Mouse (Mus musculus) yolk sac, embryonic 10.5 days (tissue): Measurements from ENCODE around the gene Cfap61.

Experiments used
- DNase-seq: peaks from one replicate; pipeline ENCODE4 v3.0.0-alpha.2; 2017; ENCODE audit warnings: low spot score

Gene Cfap61

DNA sequence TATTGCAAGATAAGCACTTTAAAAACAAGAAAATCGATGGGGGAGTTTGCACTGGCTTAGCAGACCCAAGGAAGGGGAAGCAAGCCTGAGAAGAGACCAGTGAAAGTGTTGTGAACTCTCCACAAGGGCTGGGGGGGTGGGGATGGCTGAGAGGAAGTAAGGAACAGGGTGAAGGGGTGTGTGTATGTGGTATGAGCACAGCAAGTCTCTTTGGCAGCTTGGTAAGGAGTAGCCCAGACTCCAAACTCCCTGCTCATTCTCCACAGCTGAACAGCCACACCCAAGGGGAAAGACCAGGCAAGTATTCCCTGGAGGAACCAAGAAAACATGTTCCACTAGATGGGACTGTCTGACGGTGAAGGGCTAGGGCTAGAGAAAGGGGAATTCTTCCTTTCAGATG, 76.2 kb downstream of the Cfap61 start:
- no peak for DNase-seq

DNA sequence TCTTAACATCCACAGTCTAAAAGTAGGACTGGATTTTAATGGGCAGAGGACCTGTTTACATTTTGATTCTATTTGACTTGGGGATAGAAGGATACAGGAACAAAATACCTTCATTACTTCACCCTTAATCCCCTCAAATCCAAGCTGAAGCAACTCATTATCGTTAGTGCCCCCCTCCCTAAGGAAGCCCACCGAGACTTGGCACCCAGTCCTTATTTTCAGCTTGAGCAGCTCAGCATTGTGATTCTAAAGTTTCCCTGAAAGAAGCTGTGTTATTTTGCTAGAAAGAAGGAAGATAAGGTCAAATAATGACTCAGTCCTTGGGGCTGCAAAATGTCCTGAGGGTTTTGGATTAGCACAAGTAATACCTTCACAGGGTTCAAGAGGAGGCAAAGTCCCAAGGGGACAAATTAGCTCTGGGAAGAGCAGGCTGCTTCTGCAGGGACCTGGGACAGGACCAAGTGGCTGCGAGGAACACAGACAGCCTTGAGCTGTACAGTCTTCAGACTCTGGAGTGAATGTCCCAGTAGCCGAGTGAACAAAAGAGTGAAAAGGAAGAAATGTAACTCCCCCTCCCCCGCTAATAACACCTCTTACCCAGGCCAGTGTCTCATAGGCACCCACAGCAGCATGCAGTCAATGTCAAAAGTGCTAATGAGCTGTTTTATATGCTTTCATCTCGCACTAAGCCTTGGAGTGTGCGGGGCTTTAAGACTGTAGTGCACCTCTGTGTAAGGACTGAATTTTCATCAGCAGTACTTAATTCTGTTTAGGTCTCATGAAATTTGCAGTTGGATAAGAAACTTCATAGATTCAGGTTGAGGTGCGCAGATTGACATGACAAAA, 81.0 kb downstream of the Cfap61 start:
- no peak for DNase-seq

DNA sequence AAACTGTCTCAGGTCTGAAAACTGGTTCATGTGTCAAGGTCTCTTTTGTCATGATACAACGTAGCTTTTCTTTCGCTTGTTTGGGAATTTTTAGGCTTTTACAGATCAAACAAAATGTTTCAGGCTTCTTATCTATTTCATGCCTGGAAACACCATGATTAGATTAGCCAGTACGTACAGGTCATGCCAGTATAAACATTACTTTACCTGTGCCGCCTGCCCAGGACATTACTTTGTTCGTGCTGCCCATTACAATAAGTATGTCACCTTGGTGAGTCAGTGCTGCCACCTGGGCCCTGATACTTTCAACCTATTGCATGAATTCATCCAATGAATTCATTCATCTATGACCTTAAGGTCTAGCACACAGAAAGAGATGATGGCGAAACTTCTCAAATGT, 88.3 kb downstream of the Cfap61 start:
- no peak for DNase-seq

DNA sequence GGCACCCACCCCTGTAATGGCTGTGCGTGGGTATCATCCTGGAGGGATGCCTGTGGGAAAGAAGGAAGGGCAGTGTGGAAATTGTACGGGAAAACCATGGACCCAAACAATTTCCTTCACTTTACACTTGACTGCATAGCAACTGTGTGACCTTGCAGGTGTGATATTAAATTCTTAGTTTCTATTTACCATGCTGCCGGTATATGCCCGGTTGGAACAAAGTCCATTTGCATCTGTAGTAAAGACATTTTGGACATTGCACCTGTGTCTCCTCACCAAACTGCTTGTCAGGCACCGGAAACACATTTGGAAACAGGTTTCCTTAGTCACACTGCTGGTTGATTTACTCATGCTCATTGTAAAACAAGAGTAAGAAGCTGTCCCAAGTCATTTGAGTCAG, 109.1 kb downstream of the Cfap61 start:
- no peak for DNase-seq

DNA sequence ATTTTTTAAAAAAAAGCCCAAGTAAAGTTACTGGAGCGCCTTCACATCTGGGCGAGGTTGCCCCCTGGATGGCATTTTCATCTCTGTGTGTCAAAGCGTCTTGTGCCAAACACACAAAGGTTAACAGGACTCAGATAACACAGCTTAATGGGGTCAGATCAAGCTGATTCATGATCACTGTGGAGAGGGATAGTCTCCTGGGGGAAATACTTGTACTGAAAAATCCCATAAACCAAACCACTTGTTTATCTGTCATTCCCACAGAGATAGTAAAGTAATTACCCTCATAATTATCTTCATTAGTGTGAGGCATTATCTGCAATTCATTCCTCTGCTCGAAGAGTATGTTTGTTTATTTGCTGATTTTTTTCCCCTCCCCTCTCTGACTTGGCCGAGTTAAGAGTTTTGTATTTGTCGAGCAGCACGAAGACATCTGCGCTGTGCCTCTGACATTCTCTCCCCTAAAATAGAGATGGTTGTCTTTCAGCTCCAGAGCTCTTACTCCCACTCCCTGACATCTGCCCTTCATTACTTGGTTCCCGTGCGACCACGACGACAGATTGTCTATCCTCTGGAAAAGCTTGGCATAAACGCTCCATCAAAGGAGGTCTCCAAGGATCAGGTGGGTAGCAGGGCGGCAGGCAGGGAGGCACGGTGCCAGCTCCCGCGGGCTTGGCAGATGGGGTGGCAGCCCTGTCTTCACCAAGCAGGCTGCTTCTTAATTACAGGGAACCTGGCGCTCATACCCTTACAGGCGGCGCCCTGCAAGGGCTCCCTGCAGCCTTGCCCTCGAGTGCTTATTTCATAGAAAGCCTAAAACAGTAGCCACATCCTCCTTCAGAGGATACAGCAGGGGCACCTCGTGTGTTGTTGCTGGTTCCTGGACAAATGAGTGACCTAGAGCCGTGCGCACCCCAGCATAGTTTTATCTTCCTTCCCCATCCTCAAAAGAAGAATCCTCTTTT, 110.6 kb downstream of the Cfap61 start:
- DNase-seq = no peak

DNA sequence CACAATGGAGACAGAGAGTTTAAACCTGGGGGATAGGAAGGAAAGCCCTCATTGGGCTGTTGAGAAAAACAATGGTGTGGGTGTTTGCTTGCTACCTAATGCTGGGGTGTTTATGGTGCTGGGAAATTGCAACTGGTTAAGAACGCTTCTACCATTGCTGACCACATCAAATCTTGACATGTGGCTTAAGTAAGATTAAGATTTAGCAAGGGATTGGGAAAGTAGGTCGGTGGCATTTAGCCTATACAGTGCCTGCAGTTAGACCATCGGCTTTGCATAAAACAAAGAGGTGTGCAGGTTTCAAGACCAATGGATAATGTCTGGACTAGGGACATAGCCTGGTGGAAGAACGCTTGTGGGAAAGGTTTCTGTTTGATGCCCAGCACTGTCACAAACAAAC, 113.1 kb downstream of the Cfap61 start:
- DNase-seq = no peak

DNA sequence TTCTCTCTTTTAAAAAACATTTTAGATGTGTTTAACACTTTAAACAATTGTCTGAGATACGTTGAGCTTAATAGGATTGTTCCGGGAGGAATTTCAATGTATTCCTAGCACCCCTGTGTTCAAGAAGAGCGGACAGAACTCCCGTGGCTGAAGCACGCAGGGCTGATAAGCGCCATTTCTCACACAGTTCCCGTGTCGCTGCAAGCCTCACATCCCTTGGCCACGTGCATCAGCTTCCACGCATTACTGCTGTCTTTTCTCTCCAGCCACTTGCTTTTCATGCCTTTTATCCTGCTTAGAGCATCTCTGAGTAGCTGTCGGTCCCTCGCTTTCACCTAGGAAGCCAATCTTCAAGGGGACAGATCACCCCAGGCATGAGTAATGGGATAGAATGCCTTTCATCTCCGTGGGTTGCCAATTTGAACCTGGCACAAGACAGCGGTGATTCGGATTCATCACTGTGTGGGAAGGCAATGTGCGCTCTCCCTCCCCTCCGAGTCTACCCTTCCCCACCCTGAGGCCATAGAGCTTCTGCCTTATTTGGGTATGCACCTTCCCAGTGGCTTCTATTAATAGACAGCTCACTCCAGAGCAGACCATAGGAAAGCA, 113.7 kb downstream of the Cfap61 start:
- DNase-seq = no peak

DNA sequence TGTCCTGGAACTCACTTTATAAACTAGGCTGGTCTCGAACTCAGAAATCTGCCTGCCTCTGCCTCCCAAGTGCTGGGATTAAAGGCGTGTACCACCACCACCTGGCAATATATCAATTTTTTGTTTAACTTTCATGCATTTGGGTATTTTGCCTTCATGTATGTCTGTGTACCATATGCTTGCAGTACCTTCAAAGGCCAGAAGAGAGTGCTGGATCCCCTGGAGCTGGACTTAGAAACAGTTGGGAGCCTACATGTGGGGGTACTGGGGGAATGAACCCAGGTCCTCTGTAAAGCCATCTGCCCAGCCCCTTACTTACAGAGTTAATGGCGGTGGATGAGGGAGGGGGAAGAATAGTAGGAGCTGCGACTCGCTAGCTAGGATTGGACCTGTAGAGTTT, 114.8 kb downstream of the Cfap61 start:
- no peak for DNase-seq

DNA sequence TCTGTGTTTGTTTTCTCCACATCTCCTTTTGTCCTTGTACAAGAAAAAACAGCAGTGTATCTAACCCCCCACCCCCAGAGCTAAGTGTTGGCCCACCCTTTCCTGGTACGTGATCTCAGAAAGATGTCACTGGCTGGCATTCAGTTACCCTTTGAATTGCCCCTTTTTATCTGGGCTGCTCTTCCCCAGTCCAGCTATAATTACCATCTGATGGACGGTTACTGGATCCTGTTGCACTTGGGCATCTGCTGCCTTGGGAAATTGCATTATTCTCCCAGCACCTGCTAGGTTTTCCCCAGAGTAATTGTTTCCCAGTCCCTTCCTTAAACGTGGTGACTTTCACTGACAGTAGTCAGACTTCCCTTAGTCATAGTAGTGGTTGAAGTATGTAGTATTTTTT, 115.5 kb downstream of the Cfap61 start:
- no peak for DNase-seq

DNA sequence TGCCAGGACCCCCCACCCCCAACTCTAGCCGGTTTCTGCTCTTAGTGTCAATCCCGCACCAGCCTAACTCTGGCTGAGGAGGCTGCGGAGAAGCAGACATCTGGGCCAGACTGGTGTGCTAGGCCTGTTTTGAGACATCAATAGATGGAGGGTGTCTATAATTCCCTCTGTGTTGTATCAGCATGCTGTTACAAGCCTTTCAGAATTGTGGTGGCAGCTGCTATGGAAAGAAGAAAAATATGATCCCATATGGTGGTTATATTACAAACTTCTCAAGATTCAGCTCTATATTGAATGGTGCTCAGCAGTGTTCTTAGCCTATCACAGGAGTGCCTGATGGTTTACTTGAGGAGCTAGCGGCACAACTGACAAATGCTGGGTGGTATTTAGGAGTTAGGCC, 116.8 kb downstream of the Cfap61 start:
- DNase-seq = no peak

DNA sequence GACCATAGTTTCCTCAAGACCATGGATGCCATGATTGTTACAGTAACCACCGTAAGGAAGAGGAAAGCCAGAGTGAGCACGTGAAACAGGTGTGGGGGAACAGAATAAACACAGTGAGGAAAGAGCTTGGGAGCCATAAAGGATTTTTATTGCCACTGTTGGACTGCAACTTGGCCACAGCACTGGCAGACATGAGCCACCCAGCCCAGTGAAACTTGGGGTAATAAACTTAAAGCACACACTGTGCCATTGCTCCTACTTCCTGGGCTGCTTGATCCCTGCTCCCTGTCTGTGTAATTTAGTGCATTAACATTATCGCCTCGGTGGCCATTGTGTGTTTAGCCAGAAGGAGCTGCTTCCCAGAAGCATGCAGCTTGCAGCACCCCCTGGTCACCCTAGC, 122.5 kb downstream of the Cfap61 start:
- DNase-seq = no peak

DNA sequence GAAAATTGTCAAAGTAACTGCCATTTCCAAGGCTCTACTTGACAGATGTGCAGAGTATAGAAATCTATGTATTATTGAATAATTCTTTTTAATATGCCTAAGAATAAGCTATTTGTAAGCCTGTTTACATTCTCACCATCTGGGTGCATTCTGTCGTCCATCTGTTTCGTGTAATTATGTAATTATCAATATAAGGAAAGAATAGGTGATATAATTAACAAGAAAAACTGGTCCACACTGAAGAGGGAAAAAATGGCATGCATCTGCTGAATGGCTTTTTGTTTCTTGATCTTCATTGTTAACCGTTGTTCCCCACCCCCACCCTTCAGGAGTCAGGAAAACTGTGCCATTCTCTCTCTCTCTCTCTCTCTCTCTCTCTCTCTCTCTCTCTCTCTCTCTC, 124.2 kb downstream of the Cfap61 start:
- DNase-seq = no peak

DNA sequence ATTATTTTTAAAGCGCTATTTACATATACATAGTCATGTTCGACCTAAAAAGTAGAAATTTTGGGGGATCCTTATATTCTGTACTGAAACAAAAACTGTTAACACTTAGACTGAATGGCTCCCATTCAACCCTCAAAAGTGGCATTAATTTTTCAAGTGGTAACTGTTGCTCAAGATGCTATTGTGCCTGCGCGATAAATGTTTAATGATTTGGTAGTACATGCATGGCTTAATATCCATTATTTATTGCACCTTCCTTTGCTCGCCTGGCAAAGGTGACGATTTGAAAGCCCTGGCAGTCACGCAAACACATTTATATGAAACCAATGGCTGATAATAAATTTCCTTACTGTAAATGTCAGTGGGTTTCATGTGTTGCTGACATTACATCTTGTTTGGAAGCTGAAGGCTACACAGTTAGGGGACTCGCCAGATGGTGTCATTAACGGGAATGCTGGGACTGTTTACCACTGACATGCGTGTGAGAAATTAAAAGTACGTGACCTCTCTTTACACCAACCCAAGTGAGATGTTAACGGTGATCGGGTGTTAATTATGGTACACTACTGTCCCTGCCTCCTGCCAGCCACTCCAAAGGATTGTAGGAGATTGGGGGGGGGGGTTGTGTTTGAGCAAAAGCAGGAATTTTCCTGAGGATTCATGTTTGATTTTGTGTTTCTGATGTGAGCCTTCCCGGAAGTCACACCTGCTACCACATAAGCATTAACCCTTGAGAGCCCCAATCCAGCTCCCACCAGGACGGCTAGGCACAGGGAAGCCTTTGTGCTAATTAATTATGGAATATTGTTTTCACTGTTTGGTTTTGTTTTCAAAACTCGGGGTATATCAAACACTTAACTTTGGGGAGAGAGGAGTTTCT, 127.1 kb downstream of the Cfap61 start:
- DNase-seq = no peak

DNA sequence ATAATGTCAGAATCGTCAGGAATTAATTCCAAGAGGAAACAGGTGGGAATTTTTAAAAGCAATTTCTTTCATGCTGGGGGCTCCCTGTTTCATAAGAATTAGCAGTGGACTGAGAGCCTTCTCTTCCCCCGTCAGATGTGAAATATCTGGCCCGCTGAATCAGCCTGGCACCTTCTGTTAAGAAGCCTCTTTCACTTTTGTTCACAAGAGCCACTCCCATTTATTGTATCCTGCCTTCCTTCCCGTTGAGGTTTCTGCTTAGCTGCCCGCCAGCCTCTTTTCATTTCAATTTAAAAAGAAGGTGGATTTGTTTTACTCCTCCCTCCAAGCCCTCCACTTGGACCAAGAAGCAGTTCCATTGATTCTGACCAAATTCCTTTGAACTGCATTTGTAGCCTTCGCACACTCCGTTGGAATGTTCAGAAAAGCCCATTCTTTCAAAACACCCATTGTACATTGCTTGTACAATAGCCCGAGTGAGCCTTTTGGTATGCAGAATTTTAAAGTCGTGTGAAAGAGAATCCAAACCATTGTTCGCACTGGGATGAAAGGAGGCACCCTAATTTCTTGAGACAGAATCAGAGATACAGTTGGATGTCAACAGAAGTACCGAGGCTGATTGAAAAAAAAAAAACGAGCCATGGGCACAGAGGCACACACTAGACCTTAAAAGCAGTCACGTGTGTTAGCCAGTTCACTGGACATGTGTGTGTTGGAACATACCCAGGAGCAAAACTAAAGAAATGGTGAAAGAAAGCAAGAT, 127.9 kb downstream of the Cfap61 start:
- DNase-seq = no peak

DNA sequence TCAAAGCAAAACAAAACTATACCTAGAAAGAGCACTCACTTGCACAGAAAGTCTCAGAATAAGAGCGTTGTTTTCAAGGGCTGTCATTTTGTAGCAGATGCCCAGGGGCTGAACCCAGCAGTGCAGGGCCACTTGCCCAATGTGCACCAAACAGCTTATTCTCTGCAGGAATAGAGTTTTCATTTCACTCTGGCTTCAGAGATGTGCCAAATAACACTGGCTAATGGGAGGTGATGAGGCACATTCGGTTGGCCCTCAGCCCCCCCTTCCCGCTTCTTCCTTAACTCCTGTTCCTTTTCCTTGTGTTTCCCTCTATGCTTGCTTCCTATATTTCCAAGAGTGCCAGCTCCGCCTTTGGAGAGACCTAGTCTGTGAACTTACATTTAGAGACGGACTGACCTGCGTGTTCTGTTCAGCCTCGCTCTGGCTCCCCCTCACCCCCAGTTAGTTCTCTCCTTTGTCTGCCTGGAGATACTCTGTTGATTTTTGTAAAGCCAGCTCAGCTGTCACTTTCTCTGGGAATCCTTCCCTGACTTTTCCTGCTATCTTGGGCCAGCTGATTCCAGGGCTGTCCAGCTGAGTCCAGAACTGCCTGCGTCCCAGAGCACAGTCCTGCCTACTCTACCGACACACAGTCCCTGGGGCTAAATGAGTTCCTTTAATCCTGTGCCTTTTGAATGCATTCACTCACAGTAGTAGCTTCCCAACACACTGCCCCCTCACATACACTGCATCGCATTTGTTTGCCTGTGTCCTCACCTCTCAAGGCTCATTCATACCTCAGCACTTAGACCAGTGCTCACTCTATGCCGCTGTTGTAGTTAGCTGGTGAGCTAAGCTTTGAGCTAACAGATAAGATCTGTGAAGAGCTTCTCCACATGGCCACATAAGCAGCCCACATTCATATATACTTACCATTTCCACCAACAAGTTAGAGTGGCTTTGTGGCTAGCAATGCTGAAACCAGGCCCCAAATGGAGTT, 128.8 kb downstream of the Cfap61 start:
- DNase-seq = no peak

DNA sequence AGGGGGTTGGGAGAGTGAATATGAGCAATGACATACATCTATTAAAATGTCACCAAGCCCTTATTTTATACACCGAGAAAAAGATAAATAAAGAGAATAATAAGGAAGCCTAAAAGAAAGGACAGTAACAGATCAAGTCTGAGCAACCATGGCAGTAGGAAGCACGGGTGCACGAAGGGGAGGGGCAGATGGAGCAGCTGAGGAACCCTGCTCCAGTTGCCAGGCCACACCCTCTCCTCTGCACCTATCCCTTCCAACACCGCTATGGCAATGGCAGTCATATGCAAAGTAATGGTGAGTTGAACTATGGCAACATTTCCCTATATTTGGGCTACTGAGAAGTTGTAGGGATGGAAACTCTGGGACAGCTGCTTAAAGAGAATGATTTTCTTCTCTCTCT, 132.8 kb downstream of the Cfap61 start:
- no peak for DNase-seq

DNA sequence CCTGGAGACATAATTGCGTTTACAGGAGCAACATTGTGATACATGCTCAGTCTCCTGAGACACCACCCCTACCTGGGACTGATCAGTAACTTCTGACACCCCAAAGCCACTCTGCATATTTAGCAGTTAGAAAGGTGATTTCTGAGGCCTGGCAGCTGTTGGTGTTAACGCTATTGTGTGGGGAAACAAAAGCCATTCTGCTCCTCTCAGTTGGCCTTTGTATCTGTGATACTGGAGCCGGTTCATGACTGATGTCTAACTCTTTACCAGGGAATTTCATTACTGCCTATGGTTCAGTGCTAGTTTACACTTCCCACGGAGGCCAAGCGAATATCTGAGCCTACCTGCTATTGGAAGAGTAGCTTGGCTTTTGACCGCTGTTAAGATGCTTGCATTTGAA, 138.7 kb downstream of the Cfap61 start:
- no peak for DNase-seq

DNA sequence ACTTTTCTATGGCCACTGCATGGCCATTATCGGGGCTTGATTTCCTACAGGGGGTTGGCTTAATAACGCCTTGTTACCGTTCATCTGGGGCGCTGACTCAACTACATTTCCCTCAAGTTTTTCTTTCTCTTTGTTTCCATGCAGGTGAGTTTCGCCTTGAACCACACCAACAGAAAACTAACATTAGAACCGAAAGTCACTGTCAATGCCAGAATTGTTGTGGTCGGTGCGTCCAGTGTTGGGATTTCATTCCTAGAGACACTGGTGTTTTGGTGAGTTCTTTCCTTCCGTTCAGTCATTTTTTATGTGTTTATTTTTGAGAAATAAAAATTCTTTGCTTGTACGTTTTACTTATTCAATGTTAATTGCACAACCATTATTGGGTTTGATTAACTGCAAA, 142.5 kb downstream of the Cfap61 start:
- DNase-seq = no peak

DNA sequence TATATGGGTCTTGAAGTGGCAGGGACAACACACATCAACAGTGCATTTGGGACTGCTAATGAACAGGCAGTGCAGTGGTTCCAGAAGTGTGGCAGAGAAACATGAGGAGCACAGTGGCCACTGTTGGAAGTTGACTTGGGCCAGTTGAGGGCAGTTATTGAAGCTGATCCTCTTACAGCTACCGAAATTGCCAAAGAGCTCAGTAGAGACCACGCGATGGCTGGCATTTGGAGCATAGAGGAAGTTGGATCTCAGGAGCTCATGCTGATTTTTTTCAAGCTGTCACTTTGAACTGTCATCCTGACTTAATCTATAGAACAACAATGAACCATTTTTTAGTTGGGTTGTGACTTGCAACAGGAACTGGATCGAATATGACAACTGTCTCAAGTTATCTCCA, 145.7 kb downstream of the Cfap61 start:
- DNase-seq = no peak
